Mouse (Mus musculus) layer of hippocampus, adult 11-12 months (tissue): ENCODE results near the gene Kcmf1.
"Not testable (repeated sequence)": the region's sequence is repeated elsewhere in the genome, so short reads cannot be mapped to it uniquely, and the experiment has no call there.

ENCODE experiments used
- DNase-seq: peaks from one replicate; pipeline ENCODE4 v3.0.0; 2022; ENCODE audit warnings: low spot score

The Kcmf1 gene

DNA sequence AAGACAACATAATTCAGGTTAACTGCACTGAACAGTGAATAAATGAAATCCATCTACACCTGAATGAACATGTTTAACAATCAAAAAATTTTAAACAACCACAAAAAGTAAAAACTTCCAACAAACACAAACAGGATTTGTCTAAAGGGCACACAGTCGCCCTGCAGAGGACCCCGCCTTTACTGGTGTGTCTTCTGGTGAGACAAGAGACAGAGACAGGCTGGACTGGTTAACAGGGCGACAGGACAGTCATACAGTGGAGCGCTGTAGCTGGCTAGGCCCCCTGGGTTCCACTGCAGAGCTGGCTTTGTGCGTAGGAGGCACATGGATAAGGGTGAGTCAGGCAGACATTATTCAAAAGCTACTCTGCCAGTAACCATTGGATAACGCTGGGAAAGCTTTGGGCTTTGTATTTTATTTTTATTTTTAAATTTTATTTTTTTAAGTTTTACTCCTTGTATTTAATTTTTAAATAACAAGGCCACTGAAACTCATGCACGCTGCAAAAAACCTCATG is 57.7 kb downstream of the Kcmf1 start:
- peak; percentile 13 for DNase-seq

- no peak for DNase-seq
Measured at GRCm38 (mm10) chr6:72840867-72841780, 58.7 kb downstream of the Kcmf1 start.

DNA sequence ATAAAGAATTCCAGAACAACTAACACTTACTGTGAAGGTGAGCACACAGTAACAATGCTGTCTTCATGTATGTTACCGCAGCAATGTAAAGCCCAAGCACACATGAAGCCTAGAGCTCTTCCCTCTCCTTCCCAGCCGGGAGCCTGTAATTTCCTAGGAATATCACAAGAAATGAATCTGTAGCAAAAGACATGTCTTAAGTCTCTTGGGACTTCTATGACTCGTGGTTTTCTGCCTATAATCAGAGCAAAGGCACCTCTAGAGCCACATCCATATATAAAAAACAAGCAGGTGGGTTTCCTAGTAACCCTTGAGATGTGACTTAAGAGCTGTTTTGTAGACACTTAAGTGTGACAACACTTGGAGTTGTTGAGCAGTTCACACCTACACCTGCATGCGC is 62.0 kb downstream of the Kcmf1 start:
- DNase-seq = no peak

- DNase-seq = no peak
Measured at GRCm38 (mm10) chr6:72834518-72834917, 65.3 kb downstream of the Kcmf1 start.

DNA sequence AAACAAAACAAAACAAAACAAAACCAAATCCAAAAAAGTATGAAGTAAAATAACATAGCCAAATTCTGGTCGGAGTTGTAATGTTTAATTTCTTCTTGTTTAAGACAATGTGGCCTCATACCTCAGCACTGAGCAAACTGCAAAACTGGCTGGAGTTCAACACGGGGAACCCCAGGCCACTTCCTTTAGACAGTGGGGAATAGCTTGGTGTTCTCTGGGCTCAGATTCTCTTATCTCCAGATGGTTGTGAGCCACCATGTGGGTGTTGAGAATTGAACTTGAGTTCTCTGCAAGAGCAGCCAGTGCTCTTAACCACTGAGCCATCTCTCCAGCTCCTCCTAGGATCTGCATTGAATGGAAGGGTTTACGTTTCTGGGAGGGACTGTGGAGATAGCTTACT is 67.9 kb downstream of the Kcmf1 start:
- DNase-seq = no peak

DNA sequence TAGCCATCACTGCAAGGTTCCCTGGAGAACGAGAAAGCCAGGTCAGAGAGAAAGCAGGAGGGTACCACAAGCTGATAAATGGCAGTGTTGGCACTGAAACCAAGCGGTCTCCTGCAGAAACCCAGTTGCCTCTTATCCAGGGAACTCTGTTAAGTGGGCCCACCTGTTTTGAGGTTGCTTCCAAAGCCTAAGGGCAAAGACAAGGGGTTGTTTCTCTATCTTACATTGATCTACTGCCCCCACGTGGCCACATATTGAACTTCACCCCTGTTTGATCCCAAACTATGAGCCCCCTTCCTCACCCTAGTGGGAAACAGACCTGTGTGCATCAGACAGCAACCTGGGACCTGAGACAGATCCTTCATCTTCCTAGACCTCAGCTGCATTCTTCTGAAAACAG is 68.5 kb downstream of the Kcmf1 start:
- DNase-seq = peak; percentile 62

DNA sequence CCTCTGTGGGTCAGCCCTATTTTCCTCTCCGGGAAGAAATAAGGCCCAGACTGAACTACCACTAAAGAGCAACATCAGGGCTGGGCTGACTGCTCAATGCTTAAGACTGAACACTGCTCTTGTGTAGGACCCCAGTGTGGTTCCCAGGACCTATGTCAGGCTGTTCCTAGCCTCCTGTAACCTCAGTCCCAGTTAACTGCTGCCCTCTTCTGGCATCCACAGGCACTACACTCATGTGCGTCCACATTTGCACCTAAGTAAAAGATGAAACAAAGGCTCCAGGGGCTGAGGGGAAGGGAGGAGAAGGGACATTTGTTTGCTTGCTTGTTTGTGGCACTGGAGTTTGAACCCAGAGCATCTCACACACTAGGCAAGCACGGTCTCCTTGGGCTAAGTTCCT is 70.9 kb downstream of the Kcmf1 start:
- no peak for DNase-seq

DNA sequence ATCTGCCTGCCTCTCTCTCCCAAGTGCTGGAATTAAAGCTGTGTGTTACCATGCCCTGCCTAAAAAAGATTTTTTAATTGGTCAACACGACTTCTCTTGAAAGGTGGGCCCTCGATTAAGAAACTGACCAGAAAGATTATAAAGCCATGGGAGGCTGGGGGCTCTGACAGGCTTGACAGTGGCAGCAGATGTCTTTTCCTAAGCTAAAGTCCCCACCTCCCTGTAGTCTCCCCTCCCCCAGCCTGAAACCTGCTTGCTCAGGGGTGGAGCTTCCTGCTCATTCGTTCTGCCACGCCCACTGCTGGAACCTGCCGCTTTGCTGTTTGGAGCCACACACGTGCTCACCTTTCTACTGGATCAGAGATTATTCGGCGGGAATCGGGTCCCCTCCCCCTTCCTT is 71.7 kb downstream of the Kcmf1 start:
- not testable (repeated sequence) for DNase-seq

DNA sequence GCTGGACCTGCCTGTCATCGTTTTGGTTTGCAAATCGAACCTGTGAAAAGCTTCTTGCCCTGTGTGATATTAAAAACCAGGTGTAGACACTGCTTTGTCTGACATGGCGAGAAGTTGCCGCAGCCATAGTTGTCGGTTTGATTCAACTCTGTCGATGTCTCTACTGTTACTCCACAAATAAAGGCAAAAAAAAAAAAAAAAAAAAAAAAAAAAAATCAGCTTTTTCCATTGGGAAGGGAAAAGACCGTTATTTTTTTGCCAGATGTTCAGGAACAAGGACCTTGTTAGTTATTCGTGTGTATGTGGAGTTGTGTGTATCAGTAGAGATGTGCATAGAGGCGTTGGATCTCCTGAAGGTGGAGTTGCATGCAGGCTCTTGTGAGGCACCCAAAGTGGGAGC is 74.0 kb downstream of the Kcmf1 start:
- DNase-seq = no peak

GRCm38 (mm10) chr6:72824971-72825737 is 74.6 kb downstream of the Kcmf1 start:
- DNase-seq = no peak

GRCm38 (mm10) chr6:72813456-72813855 is 86.3 kb downstream of the Kcmf1 start:
- no peak for DNase-seq

DNA sequence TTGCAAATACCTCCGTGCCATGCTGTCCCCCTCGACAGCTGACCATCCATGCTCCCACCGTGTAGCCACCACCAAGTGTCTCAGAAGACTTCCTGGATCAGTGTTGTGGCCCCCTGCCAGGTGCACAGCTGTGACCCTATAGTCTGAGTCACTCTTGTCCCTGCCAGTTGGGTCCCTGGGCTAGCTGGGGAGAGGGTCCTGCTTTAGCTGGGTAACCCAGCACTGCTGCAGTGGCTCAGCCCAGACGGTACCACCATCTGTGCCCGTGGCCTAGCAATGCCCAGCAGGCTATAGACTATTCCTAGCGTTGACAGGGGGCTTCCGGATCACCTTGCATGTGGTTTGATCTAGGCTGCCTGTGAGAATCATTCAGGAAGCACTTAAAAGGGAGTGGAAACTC is 89.5 kb downstream of the Kcmf1 start:
- no peak for DNase-seq

DNA sequence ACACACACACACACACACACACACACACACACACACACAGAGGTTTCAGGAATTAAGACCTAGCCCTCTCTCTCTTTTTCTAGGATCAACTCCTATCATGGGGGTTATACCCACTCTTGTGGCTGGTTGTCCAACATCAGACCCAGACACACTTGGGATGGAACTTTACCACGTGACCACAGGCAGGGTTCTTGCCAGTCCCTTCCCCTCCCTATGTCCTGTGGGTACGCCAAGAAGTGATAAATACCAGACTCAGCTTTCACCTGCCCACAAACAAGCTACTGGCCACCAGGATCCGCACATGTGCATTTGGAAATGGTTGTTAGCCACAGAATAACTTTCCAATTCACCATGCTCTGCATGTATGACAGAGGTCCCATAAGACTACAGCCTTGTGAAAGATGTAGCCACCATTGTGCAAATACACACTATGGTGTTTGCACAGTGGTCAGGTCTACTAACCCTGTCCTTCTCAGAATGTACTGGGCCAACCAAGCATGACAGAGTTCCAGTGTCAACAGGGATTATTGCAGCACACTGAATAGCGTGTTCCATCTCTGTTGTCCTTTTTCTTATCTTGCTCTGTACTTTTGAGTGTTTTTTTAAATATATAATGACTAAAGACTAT is 90.1 kb downstream of the Kcmf1 start:
- no peak for DNase-seq

GRCm38 (mm10) chr6:72808342-72808741 is 91.4 kb downstream of the Kcmf1 start:
- DNase-seq = no peak

GRCm38 (mm10) chr6:72803669-72804068 is 96.1 kb downstream of the Kcmf1 start:
- no peak for DNase-seq

GRCm38 (mm10) chr6:72802119-72802518 is 97.7 kb downstream of the Kcmf1 start:
- no peak for DNase-seq

DNA sequence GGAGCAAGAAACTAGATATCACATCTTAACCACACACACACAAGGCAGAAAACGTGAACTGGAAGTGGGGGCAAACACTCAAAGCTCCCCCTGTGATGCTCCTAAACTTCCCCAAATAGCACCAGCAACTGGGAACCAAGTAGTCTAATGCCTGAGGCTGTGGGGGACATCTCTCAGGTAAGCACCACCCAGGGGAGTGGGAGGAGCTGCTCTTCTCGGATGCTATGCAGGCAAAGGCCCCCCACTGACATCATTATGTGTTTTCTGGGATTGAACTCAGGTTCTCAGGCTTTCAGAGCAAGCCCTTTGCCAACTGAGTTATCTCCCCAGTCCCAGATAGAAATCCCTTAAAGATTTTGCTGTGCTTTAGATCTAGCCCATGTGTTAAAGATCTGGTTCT is 99.1 kb downstream of the Kcmf1 start:
- DNase-seq = no peak

DNA sequence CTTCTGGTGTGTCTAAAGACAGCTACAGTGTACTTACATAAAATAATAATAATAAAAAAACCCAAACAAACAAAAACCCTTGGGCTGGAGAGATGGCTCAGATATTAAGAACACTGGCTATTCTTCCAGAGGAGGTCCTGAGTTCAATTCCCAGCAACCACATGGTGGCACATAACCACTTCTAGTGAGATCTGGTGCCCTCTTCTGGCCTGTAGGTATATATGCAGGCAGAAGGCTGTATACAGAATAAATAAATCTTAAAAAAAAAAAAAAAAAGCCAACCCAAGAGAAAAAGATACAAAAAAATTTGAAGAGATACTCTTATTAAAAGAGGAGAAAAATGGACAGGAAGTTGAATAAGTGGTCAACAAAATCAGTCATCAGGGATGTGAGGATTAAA is 102.0 kb downstream of the Kcmf1 start:
- no peak for DNase-seq

DNA sequence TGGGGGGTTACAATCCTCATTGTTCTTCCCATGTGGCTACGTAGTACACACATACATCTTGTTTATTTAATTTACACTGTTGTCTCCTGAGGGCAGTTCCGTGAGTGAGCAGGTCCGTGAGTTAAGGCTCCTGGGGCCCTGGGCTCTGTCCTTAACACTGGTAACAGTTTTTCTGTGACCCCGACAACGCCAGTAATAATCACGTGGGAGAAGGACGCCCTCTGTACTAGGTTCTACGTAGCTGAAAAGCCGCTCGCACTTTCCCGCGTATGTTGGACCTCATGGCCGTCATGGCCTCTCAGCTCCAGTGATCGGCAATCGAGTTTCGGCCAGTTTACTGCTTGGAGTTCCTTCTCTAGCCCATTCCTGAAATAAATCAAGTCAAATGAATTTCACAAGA is 104.3 kb downstream of the Kcmf1 start:
- DNase-seq = no peak

GRCm38 (mm10) chr6:72794870-72795269 is 104.9 kb downstream of the Kcmf1 start:
- DNase-seq = no peak

DNA sequence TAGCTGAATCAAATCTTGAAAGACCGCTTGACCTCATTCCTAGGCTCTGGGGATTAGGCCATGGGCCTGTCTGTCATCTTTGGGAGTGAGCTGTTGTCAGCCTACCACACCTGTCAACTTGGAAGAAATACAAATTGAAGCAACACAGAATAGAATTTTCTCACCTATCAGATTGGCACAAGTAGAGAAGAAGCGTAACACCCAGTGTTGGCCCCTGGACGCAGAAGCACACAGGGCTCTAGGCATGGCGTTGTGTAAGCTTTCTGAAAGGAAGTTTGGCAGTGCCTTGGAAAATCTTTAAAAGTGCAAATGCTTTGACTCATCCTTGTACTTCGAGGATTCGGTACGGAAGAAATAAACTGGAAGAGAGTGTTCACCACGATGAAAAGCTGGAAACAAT is 107.1 kb downstream of the Kcmf1 start:
- DNase-seq = no peak
